Mouse (Mus musculus) retina, adult 2 months (tissue): ENCODE data around the gene Kcnk5.

Experiments used
- DNase-seq: peaks from one replicate; pipeline ENCODE4 v3.0.0-alpha.2; 2012; ENCODE audit warnings: low read depth, low spot score

Kcnk5 gene

DNA sequence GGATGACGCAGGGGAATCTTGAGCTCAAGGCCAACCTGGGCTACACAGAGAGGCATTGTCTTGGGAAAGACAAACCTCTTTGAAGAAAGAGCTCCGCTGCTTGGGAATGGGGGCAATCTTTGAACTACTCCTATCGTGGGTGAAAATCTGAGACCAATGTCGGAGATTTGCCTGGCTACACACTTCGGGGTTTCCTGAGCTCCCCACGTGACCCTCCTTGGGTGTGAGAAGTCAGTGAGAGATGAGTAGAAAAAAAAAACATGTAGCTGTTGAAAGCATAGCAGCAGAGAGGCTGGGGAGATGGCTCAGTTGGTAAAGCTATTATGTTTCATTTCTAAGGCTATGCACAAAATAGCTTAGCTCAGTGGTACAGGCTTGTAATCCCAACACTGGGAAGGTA, 66.7 kb downstream of the Kcnk5 start:
- no peak for DNase-seq

DNA sequence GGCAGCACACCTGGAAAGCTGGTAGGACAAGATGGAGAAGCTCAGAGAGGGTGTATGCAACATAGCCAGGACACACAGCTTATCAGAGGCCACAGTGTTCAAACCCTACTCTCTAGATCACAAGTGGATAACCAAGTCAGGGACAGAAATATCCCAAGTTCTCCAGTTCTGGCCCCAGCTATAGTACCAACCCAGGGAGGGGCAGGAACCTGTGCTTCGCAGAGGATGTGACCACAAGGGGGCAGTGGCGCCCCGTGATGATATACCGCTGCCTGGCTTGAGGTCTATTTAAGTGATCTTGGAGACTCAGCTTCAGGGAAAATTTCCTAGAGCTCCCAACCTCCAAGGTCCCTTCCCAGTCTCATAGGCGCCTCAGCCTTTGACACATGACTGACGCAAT, 67.6 kb downstream of the Kcnk5 start:
- DNase-seq: peak; percentile 36

DNA sequence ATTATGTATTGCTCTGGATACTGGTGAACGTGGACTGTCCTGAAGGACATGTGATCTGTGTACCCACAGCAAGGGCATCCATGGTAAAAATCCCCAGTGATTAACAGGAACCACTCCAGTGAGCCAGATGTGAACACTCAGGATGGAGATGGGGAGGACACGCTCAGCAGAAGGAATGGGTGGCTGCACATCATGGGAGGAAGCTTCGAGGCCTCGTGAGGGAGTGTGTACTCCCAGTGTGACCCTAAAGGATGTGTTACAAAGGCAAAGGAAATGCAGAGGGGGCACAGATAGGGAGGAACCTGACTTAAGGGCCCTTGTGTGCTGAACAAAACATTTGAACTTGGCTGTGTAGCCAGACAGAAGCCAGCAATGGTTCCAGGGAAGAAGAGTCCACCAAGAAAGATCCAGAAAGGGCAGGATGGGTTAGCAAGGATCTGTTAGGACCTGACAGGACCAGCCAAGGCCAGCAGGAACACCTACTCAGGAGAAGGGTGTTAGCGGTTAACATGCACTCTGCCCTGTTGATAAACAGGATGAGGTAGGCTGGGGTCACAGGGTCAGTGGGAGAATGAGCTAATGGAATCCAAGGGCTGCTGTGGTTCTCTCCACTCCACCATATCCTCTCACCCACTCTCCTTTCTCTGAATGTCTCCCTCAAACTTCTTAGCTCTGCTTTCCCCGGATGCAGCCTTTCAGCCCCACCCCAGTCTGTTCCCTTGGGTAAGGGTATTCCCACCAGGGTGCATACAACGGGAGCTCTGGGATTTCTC, 68.2 kb downstream of the Kcnk5 start:
- no peak for DNase-seq

DNA sequence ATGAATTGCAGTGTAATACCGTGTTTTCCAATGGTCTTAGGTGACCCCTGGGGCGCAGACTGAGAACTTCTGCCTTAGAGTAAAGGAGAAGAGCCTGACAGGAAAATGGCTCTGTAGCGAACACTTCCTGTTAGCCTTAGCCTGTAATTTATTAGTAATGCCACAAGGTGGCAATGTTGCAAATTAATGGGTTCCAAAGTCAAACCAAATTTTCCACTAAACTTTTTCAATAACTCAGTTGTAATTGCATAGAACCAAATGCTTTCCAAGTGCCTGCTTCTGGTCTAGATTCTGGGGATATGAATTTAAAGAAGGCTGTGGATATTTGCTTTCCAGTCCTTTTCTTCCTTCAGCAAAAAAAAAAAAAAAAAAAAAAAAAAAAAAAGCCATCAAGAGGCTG, 69.4 kb downstream of the Kcnk5 start:
- DNase-seq: no peak

DNA sequence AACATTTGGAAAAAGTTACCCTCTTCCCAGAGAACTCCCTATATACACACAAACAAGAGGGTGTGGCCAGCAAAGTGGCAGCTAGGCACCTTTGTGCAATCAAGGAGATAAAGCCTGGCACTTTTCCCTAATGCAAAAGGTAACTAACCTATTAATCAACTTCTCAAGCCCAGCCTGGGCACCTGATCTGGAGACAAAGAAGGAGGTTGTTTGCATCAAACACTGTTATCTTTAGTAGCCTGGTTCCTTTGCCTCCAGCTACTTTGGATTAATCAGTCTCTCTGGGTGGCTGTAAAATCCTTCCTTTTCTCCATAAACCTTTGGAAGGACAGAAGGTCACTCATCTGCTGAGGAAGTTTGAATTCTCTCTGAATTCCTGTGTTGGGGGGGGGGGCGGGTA, 70.7 kb downstream of the Kcnk5 start:
- DNase-seq: no peak

DNA sequence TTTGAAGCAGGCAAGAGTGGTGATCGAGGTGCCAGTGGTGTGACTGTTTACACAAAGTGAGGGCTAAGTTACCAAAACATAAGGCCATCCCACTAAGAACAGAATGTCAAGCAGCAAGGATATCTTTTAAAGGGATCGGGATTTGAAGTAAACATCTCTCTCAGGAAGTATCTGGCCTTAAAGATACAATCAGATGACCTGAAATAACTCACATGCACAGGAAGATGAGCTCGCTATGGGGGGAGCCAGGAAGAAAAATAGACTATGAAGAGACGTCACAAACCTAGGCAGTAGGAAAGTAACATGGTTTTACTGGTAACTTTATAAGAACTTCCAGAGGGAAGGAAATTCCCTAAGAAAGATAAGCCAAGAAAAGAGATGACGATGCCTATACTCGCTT, 75.3 kb downstream of the Kcnk5 start:
- DNase-seq: no peak

DNA sequence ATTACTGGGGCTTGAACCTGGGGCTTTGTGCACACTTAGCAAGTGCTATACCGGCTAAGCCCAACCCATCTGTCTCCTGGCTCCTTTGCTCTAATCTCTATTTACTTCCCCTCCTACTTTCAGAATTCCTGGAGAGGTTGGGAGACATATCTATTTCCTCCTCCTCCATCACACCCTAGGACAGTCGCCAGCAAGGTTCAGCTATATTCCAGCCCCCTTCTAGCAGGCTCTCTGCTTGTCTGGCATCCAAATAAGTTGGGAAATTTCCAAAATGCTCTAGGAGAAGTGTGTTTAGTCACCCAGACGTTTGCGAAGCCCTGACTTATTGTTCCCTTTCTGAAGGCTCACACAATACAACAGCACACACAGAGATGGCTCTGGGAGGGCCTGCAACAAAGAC, 78.4 kb downstream of the Kcnk5 start:
- no peak for DNase-seq

DNA sequence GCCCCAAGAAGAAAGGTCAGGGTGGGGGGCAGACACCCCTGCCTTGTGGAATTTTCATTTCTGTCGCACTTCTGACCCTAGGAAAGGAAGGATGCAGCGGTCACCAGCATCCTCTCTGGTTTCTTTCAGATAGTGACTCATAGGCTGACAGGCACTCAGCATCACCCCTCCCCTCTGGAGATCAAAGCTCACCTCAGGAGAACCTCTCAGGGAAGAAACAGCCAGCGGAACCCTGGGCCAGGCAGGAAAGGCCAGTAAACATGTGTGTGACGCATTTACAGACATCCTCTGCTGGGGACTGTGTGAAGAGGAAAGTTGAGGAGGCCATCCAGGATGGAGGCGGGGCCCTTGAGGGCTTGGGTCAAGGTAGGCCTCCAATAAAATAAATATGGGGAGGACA, 83.5 kb downstream of the Kcnk5 start:
- DNase-seq: no peak

DNA sequence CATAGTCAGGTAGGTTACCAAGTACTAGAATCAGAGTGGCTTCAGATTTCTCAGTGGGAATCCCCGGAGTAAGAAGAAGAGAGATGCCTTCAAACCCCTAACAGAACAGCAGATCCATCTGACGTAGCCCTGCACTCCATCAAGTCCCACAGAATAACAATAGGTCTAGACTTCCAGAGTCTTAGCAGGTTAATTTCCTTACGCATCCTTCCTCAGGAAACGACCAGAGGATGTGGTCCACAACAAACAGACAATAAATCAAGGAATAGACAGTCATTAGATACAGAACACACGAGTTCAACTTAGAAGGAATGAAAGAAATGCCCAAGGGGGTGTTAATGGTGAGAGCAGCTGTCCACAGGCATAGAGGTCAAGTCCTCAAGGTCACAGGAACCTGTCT, 86.7 kb downstream of the Kcnk5 start:
- no peak for DNase-seq

DNA sequence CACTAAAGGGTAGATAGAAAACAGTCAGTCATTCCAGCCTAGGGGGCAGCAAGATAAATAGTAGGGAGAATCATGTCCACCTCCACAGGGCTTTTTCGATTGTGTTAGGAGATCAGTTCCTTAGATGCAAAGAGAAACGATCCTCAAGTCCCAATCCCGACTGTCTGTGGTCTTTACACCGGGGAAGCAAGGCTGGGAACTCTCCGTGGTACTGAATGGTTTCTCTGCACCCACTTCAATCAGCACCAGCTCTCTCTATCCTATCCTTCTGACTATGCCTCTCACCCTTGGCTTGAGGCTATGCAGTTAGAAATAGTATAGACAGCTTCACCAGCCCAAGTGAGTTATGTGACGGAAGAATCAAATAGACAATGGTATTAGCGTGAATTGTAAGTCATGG, 88.1 kb downstream of the Kcnk5 start:
- no peak for DNase-seq
